17 mouse cellular contexts compared by ENCODE assay signal in genomic region chr10:37666535-37666934, GRCm38 (mm10).
DNase-seq lines count a peak whose midpoint lies in the region; ATAC-seq lines count a peak whose summit lies in the region.
"Had no signal": no experiment of that assay in that cellular context is flagged by ENCODE, and none has a peak within 500 bp of the region (broad histone marks: within the 10 kb centered on the region; RNA-seq: fewer than 3 reads in every experiment).

No protein-coding gene starts in this region.

- no peak overlapping the region for H3K4me2 ChIP-seq in hindbrain, embryonic 12.5 days (replicated peaks)
- H3K4me2 ChIP-seq in hindbrain, embryonic 16.5 days (ENCODE audit: low read length): no peak overlapping the region
- H3K4me2 ChIP-seq in kidney, embryonic 14.5 days (replicated peaks; ENCODE audit: low read depth, low read length): no peak overlapping the region
- H3K4me2 ChIP-seq: kidney, embryonic 15.5 days had no signal

- H3K9me3 ChIP-seq in hindbrain, embryonic 12.5 days (replicated peaks): no peaks in the 10 kb centered on the region
- H3K9me3 ChIP-seq in hindbrain, embryonic 16.5 days (ENCODE audit: control insufficient read depth, low read length): no peaks in the 10 kb centered on the region
- no peaks in the 10 kb centered on the region for H3K9me3 ChIP-seq in kidney, embryonic 14.5 days (ENCODE audit: control insufficient read depth, low read length)
- H3K9me3 ChIP-seq: embryonic facial prominence, embryonic 10.5 days; heart, embryonic 10.5 days; kidney, embryonic 15.5 days had no signal

- peak; percentile 4 for DNase-seq in R1 (ENCODE audit: low read depth, low spot score)
- DNase-seq in embryo, embryonic 11 days: peak; percentile 33
- peak; percentile 8 for DNase-seq in mesoderm, embryonic 11.5 days (ENCODE audit: low read depth, low spot score)
- DNase-seq in spleen, postnatal 14 days (ENCODE audit: low spot score in 2 of 2): no peak
- DNase-seq in kidney, adult 8-10 months: no peak
- DNase-seq: B cell, adult 2 months; cerebellum, adult 9-11 months; gastrocnemius, postnatal 14 days; thymus, adult 18-20 months had no signal

- H3K4me1 ChIP-seq in hindbrain, embryonic 12.5 days: peaks cover 17% of the 10 kb centered on the region
- no peaks in the 10 kb centered on the region; the same call in 1 of the 2 replicates for H3K4me1 ChIP-seq in hindbrain, embryonic 16.5 days (ENCODE audit: control insufficient read depth, insufficient read depth, low read depth, low read length)
- H3K4me1 ChIP-seq in kidney, embryonic 14.5 days (ENCODE audit: control insufficient read depth, insufficient read depth, low read length): no peaks in the 10 kb centered on the region
- H3K4me1 ChIP-seq: heart, embryonic 10.5 days; kidney, embryonic 15.5 days had no signal

- peak; percentile 56; the same call in 1 of the 2 replicates for ATAC-seq in hindbrain, embryonic 12.5 days (ENCODE audit: low FRiP score)
- ATAC-seq in hindbrain, embryonic 16.5 days: no peak
- no peak for ATAC-seq in kidney, embryonic 14.5 days (ENCODE audit: low FRiP score, low TSS enrichment)
- ATAC-seq: inflammation-experienced regulatory T-cells, adult 6 months; Patski had no signal

- H3K9ac ChIP-seq in hindbrain, embryonic 12.5 days: no peak overlapping the region
- H3K9ac ChIP-seq in hindbrain, embryonic 16.5 days (ENCODE audit: low read depth, low read length): no peak overlapping the region
- no peak overlapping the region for H3K9ac ChIP-seq in kidney, embryonic 14.5 days (ENCODE audit: low read depth, low read length)
- H3K9ac ChIP-seq: kidney, embryonic 15.5 days had no signal

- no peak overlapping the region for H3K4me3 ChIP-seq in hindbrain, embryonic 12.5 days
- H3K4me3 ChIP-seq in hindbrain, embryonic 16.5 days (ENCODE audit: low read length): no peak overlapping the region
- H3K4me3 ChIP-seq in kidney, embryonic 14.5 days (ENCODE audit: low read length): no peak overlapping the region
- H3K4me3 ChIP-seq: embryonic facial prominence, embryonic 10.5 days; heart, embryonic 10.5 days; kidney, embryonic 15.5 days had no signal

- WGBS in hindbrain, embryonic 12.5 days: 39% methylated on average over 2 of the region's 2 CpGs
- WGBS in hindbrain, embryonic 16.5 days: 48% methylated on average over 2 of the region's 2 CpGs
- WGBS in kidney, embryonic 14.5 days: 96% methylated on average over 2 of the region's 2 CpGs

- H3K27me3 ChIP-seq in hindbrain, embryonic 12.5 days: no peaks in the 10 kb centered on the region
- no peaks in the 10 kb centered on the region for H3K27me3 ChIP-seq in hindbrain, embryonic 16.5 days (replicated peaks; ENCODE audit: control insufficient read depth, insufficient read depth, low read length)
- H3K27me3 ChIP-seq in kidney, embryonic 14.5 days (ENCODE audit: control insufficient read depth, insufficient read depth, low read length): no peaks in the 10 kb centered on the region
- H3K27me3 ChIP-seq: kidney, embryonic 15.5 days; Patski had no signal

- no peaks in the 10 kb centered on the region for H3K36me3 ChIP-seq in hindbrain, embryonic 12.5 days
- no peaks in the 10 kb centered on the region for H3K36me3 ChIP-seq in hindbrain, embryonic 16.5 days (ENCODE audit: control insufficient read depth, insufficient read depth, low read length)
- no peaks in the 10 kb centered on the region for H3K36me3 ChIP-seq in kidney, embryonic 14.5 days (ENCODE audit: control insufficient read depth, insufficient read depth, low read length)
- H3K36me3 ChIP-seq: embryonic facial prominence, embryonic 10.5 days; heart, embryonic 10.5 days; kidney, embryonic 15.5 days had no signal

- H3K27ac ChIP-seq in hindbrain, embryonic 12.5 days: no peak overlapping the region
- H3K27ac ChIP-seq in hindbrain, embryonic 16.5 days (ENCODE audit: low read depth, low read length): no peak overlapping the region
- H3K27ac ChIP-seq in kidney, embryonic 14.5 days (ENCODE audit: low read depth, low read length): no peak overlapping the region
- H3K27ac ChIP-seq: heart, embryonic 10.5 days; kidney, embryonic 15.5 days had no signal

Comparison
In these comparisons a context has a peak if more than half of its experiments do, and no peak if none do; other contexts are left out.
1. DNase-seq: peak in R1 (single experiment), embryo, embryonic 11 days (single experiment) and mesoderm, embryonic 11.5 days (single experiment); none in spleen, postnatal 14 days (0 of 2) and kidney, adult 8-10 months (0 of 2).